Mouse (Mus musculus) lung, embryonic 16.5 days (tissue): Measurements from ENCODE around the gene Cgnl1. TPM values are rescaled to one million over a fixed set of nuclear protein-coding genes. Genes with fewer than 3 reads are reported as not detected.
A peak's percentile ranks its signal among the peaks of the same experiment; 100 is the strongest.

Source experiments
- ATAC-seq: fragments of 200-750 bp; cut with Nextera tagmentation; 2 replicates; pipeline ENCODE4 v1.8.0; 2017; ENCODE audit warnings: low read depth, mild to moderate bottlenecking, moderate library complexity
- H3K27ac ChIP-seq: fragments of 300-500 bp; sonication (generic); 2 replicates; pipeline ENCODE4 v1.5.1; 2014; ENCODE audit warnings: mild to moderate bottlenecking, control low read depth, low read length
- H3K27me3 ChIP-seq: fragments of 300-500 bp; sonication (generic); 2 replicates; pipeline ENCODE4 v1.6.1; 2014; ENCODE audit warnings: low read depth, low read length, mixed read lengths; ENCODE audit not compliant: control insufficient read depth, insufficient read depth
- H3K36me3 ChIP-seq: fragments of 300-500 bp; sonication (generic); 2 replicates; pipeline ENCODE4 v1.6.1; 2014; ENCODE audit warnings: low read length; ENCODE audit not compliant: control insufficient read depth, insufficient read depth
- H3K4me1 ChIP-seq: fragments of 300-500 bp; sonication (generic); replicated peaks from 2 replicates; pipeline ENCODE4 v1.6.1; 2014; ENCODE audit warnings: low read length, mixed read lengths; ENCODE audit not compliant: control insufficient read depth, insufficient read depth
- H3K4me2 ChIP-seq: fragments of 300-500 bp; sonication (generic); 2 replicates; pipeline ENCODE4 v1.6.1; 2014; ENCODE audit warnings: low read depth, low read length, control low read depth
- H3K4me3 ChIP-seq: fragments of 300-500 bp; sonication (generic); 2 replicates; pipeline ENCODE4 v1.5.1; 2014; ENCODE audit warnings: mild to moderate bottlenecking, low read length, control low read depth
- H3K9ac ChIP-seq: fragments of 300-500 bp; sonication (generic); 2 replicates; pipeline ENCODE4 v1.6.1; 2014; ENCODE audit warnings: low read length, control low read depth
- H3K9me3 ChIP-seq: fragments of 300-500 bp; sonication (generic); 2 replicates; pipeline ENCODE4 v1.6.1; 2016; ENCODE audit warnings: low read length; ENCODE audit not compliant: control insufficient read depth
- WGBS: fragments of 180-500 bp; shearing (Covaris S2); extraction: QIAGEN DNeasy Blood & Tissue Kit; methylation state at CpG from one replicate; pipeline ENCODE4 v1.1.7; 2014; 5-methylcytosine and 5-hydroxymethylcytosine counted together
- polyA plus RNA-seq: library from polyadenylated mRNA; unstranded; fragments of >200 nt; fragmentation: Nextera tagmentation; extraction: Ambion mirVana; gene quantifications from 2 replicates; pipeline ENCODE4 v1.2.1, GENCODE M21; 2015

The Cgnl1 gene
- polyA plus RNA-seq, 1 experiment from 2014 or later = 21.8 TPM

DNA sequence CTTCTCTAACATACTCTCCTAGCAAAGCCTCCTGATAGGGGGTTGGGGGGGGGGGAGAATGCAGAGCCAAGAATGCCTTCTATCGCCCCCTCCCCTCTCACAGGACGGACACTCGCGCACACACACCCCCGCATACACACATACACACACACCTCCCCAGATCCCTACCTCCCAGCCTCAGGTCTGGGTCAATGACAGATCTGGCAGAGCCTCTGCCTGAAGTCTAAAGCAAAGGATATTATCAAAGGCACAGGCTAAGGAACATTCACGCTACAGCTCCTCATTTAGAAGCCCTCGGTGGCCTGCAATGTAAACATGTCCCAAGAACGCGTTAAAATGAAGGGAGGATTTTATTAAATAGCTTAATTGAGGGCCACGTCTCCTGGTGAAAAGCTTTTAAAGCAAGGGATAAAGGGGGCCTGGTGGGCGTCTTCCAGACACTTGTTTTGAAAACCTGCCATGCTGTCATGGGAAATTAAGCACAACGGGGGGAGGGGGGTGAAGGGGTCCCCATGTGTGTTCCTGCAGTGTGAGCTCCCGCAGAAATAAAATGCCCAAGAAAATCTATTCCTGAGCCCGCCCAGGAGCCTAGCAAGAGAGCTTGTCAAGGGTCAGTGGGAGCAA, 10.8 kb downstream of the Cgnl1 start:
- Histone ChIP-seq H3K36me3 (no peaks in the 10 kb centered on the region; the same call in 1 of the 2 replicates), H3K9me3 (peaks cover 2% of the 10 kb centered on the region), H3K4me1 (peaks cover 32% of the 10 kb centered on the region), H3K4me3 (no peak overlapping the region), H3K4me2 (peak overlapping the region; percentile 2), H3K9ac (peak overlapping the region; percentile 5; the same call in 1 of the 2 replicates), H3K27me3 (no peaks in the 10 kb centered on the region), H3K27ac (peak overlapping the region; percentile 84)
- WGBS = 18% methylated on average over 13 of the region's 14 CpGs
- ATAC-seq = 0 out of 2 replicates have a peak, but pooled peaks have one; percentile 8

- peak overlapping the region; percentile 2 for H3K4me2 ChIP-seq
- H3K36me3 ChIP-seq = no peaks in the 10 kb centered on the region; the same call in 1 of the 2 replicates
- H3K4me1 ChIP-seq = peaks cover 36% of the 10 kb centered on the region
- H3K4me3 ChIP-seq = no peak overlapping the region
- 24% methylated on average over 5 of the region's 5 CpGs for WGBS
- ATAC-seq = peak; percentile 75
- no peaks in the 10 kb centered on the region for H3K27me3 ChIP-seq
- peak overlapping the region; percentile 2 for H3K9ac ChIP-seq
- H3K9me3 ChIP-seq = peaks cover 2% of the 10 kb centered on the region
- peak overlapping the region; percentile 84 for H3K27ac ChIP-seq
These were observed 11.5 kb downstream of the Cgnl1 start for GRCm38 (mm10) chr9:71759893-71760292.

DNA sequence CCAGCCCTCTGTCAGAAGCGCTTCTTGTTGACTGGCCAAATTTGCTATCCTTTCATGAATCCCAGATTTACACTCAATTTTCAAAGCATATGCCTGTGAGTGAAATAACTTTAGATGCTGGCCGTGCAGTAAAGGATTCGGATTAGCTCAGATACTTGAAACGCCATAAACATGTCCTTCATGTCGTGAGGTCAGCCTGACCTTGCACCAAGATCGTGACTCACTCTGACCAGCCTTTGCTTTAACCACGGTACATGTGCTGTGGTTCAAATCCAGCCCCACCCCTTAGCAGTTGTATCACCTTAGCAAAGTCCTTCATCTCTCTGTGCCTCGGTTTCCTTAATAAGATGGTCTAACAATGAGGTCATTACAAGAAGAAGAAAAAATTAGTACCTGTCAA, 14.0 kb downstream of the Cgnl1 start:
- no peaks in the 10 kb centered on the region for H3K27me3 ChIP-seq
- H3K36me3 ChIP-seq = no peaks in the 10 kb centered on the region; the same call in 1 of the 2 replicates
- H3K4me3 ChIP-seq = no peak overlapping the region
- H3K4me1 ChIP-seq = peaks cover 36% of the 10 kb centered on the region
- no peak for ATAC-seq
- WGBS = 61% methylated on average over 8 of the region's 8 CpGs
- H3K9ac ChIP-seq = no peak overlapping the region
- H3K4me2 ChIP-seq = no peak overlapping the region
- no peak overlapping the region for H3K27ac ChIP-seq
- H3K9me3 ChIP-seq = peaks cover 2% of the 10 kb centered on the region

- Histone ChIP-seq H3K27ac (no peak overlapping the region), H3K36me3 (no peaks in the 10 kb centered on the region), H3K9me3 (peaks cover 2% of the 10 kb centered on the region), H3K4me2 (no peak overlapping the region), H3K4me1 (peaks cover 36% of the 10 kb centered on the region), H3K4me3 (no peak overlapping the region), H3K27me3 (no peaks in the 10 kb centered on the region), H3K9ac (no peak overlapping the region)
- no peak for ATAC-seq
- WGBS = 33% methylated on average over 4 of the region's 4 CpGs
These were observed 14.5 kb downstream of the Cgnl1 start for GRCm38 (mm10) chr9:71756916-71757315.

DNA sequence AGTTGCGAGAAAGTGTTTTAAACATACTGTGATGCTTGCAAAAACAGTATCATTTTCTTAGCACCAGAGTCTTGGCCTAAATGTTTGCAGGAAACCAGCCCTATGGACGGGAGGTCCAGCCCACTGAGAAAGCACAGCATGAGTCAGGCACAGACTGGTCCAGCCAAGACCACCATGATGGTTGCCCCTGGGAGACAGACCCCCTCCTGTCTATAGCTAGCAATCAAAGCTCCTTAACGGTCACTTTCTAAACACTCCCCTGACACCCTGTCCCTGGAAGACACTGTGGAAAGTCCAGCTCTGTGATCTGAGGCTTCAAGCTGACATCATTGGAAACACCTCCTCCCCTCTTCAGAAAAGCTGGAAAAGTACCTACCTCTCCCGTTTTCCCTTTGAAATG, 17.4 kb downstream of the Cgnl1 start:
- no peak for ATAC-seq
- H3K4me2 ChIP-seq = no peak overlapping the region
- H3K9me3 ChIP-seq = no peaks in the 10 kb centered on the region
- no peak overlapping the region for H3K4me3 ChIP-seq
- no peaks in the 10 kb centered on the region for H3K27me3 ChIP-seq
- no peaks in the 10 kb centered on the region for H3K36me3 ChIP-seq
- WGBS = 45% methylated on average over 4 of the region's 4 CpGs
- peaks cover 25% of the 10 kb centered on the region for H3K4me1 ChIP-seq
- H3K27ac ChIP-seq = no peak overlapping the region
- H3K9ac ChIP-seq = no peak overlapping the region

- Histone ChIP-seq H3K4me2 (no peak overlapping the region), H3K9me3 (no peaks in the 10 kb centered on the region), H3K4me1 (peaks cover 23% of the 10 kb centered on the region), H3K4me3 (no peak overlapping the region), H3K27ac (no peak overlapping the region), H3K36me3 (no peaks in the 10 kb centered on the region), H3K27me3 (no peaks in the 10 kb centered on the region), H3K9ac (no peak overlapping the region)
- no peak for ATAC-seq
- 73% methylated on average over 4 of the region's 4 CpGs for WGBS
These were observed 17.9 kb downstream of the Cgnl1 start for GRCm38 (mm10) chr9:71753529-71753928.

GRCm38 (mm10) chr9:71753117-71753516, 18.3 kb downstream of the Cgnl1 start:
- Histone ChIP-seq H3K4me3 (no peak overlapping the region), H3K36me3 (no peaks in the 10 kb centered on the region), H3K9ac (no peak overlapping the region), H3K4me2 (no peak overlapping the region), H3K9me3 (no peaks in the 10 kb centered on the region), H3K27ac (no peak overlapping the region), H3K27me3 (no peaks in the 10 kb centered on the region), H3K4me1 (peaks cover 23% of the 10 kb centered on the region)
- 40% methylated on average over 2 of the region's 2 CpGs for WGBS
- no peak for ATAC-seq

DNA sequence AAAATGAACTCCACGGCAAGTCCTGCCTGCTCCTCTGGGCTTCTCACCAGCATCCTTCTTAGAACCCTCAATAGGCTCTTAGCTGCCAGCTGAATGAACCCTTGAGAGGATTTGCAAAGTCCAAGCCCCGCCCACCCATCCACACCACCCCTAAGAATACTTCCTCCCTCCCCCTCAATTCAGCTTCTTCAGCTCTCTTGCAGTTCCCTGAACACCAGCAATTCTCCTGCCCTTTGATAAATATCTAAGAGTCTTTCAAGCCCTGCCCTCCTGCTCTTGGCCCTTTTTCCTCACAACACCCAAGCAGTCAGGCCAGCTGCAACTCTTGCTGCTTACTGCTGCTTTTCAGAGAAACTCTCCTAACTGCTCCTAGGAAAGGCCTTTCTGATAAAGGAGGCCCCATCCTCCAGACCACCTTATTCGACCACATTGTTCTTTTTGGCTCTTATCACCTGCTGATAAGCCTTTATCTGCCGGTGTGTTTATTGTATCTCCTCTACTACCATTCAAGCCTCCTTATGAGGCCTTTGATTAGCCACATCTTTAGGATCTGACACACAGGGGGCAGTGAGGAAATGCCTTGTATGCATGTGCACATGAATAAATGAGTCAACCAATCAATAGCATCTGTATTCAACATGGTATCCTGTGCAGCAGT, 21.3 kb downstream of the Cgnl1 start:
- H3K27ac ChIP-seq = peak overlapping the region; percentile 84
- WGBS = 7% methylated on average over 4 of the region's 4 CpGs
- no peaks in the 10 kb centered on the region for H3K9me3 ChIP-seq
- peaks cover 15% of the 10 kb centered on the region for H3K4me1 ChIP-seq
- H3K4me2 ChIP-seq = no peak overlapping the region
- H3K36me3 ChIP-seq = no peaks in the 10 kb centered on the region
- ATAC-seq = peak; percentile 86
- H3K9ac ChIP-seq = no peak overlapping the region
- H3K4me3 ChIP-seq = no peak overlapping the region
- no peaks in the 10 kb centered on the region for H3K27me3 ChIP-seq

DNA sequence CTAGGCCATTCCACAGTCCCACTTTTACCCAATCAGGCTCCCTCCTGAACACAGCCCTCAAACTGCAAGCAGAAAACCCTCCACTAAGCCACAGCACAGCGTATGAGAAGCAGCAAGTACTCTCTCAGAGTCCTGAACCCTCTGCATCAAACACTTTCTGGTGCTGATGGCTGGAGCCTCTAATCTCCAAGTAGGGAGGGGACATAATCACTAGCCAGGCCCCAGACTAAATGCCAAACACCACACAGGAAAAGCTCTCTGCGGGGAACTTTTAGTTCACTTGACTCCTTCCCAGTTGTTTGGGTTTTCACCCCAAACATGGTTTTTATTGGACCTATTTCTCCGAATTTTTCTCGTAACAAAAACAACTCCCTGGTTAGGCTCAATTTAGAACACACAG, 25.0 kb downstream of the Cgnl1 start:
- no peaks in the 10 kb centered on the region for H3K9me3 ChIP-seq
- H3K36me3 ChIP-seq = no peaks in the 10 kb centered on the region
- H3K27ac ChIP-seq = no peak overlapping the region
- H3K4me3 ChIP-seq = no peak overlapping the region
- WGBS = 53% methylated on average over 4 of the region's 4 CpGs
- H3K9ac ChIP-seq = no peak overlapping the region
- H3K4me1 ChIP-seq = peaks cover 15% of the 10 kb centered on the region
- ATAC-seq = no peak
- H3K27me3 ChIP-seq = no peaks in the 10 kb centered on the region
- no peak overlapping the region for H3K4me2 ChIP-seq
